Mouse (Mus musculus): ENCODE data around the gene Vwa8.

Vwa8 gene

DNA sequence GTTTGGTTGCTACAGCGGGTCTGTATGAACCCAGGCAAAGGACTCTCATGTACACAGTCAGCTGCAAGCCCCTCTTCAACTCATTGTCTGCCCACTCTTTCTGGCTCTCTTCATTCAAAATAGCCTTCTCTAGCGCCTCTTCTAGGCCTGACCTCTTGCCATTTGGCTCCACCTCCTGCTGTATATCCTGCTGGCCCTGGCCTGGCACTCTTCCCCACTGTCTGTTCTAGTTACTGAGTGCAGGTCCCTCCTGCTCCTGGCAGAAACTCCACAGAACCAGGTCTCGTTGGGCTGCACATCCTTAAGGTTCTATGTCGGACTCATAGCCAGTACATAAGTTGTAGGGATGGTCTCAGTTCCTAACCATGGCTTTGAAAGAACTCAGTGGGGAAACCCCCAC is 293.5 kb downstream of the Vwa8 start:
- DNase-seq (ENCODE audit: low spot score in 2 of 2), result no peak

DNA sequence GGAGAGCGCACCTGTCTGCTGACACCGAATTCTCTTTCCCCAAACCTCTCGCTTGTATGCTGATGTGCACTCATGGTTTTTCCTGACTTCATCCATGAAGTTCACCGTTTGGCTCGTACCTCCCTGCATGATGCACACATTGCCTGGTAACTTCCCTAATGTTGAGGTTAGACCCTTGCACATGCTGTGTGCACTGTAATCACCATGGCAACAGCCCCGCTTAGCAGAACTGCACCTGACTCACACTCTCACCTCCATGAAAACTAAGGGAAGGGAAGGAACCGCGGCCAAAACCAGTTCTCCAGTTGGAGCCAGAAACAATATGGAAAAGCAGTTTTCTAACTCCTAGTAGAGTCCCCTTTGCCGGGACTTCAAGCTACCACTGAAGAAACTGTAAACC is 294.8 kb downstream of the Vwa8 start:
- no peak for DNase-seq (ENCODE audit: low spot score in 2 of 2)

DNA sequence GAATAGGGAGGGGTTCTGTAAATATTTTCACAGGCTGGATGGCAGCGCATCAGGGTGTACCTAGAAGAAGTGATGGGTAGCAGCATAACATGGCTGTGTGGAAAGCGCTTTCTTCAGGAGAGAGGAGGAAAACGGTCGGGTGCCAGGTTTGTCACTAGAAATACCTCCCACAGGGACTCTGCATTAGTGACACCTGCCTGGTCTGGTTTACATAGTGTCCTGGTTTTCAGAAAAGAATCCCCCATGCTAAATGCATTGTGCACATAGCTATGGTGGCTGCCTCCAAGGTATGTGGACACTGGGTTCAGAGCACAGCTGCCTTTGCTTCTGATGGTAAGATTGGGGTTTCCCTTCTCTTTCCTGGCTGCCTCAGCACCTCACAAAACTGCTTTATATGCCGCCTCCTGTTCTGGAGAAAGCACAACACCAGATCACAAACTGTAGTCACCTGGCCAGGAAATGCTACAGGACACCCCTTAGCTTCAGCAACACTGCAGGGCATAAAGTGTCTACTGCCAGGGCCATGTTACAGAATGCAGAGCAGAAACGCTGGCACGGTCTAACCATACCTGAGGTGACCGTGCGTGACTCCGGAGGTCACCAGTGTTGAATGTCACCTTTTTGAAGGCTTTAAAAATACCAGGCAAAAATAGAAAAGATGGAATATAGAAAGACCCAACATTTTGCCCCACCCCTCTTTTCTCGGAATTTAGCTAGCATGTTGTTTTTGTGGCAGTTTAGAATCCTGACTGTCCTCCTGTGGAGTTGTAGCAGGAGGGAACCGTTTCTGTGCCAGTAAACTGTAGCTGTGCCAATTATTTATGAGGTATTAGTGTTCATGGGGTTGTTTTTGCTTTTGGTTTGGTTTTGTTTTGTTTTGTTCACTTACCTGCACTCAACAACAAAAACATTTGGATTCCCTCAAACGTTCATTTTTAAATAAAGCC is 295.7 kb downstream of the Vwa8 start:
- no peak for DNase-seq (ENCODE audit: low spot score in 2 of 2)

DNA sequence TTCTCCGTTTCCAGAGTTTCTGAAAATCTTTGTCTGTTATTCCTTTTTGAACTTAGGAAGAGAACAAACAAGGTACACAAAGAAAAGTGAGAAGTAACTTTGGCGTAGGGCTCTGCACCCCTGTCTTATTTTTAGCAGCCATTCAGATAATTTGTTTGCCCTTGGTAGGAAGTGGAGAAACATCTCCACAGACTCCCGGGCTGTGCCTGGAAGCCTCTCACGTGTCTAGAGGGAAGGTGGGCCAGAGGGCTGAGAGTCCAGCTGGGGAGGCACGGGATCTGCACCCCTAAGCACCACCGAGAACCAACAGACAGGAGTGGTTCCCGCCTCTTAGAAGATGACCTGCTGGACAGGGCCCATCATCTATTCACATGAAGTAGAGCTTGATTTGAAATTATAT is 302.9 kb downstream of the Vwa8 start:
- DNase-seq (ENCODE audit: low spot score in 2 of 2), result no peak

DNA sequence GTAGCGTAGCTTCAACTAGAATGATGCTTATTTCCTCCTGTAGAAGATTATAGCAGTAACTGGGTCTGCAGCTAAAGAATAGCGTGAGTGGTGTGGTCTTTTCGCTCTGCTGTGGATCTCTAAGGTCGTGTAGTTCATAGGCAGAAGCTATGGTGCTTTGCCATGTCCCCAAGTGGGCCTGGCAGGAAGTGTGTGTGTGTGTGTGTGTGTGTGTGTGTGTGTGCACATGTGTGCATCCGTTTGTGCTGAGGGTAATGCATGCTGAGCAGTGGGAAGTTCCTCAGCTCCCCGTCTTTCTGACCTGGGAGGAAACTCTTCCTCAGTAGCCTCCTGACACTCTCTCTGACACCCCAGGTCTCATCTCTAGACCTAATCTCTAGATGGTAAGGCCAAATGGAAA is 305.0 kb downstream of the Vwa8 start:
- DNase-seq (ENCODE audit: low spot score in 2 of 2), result no peak

DNA sequence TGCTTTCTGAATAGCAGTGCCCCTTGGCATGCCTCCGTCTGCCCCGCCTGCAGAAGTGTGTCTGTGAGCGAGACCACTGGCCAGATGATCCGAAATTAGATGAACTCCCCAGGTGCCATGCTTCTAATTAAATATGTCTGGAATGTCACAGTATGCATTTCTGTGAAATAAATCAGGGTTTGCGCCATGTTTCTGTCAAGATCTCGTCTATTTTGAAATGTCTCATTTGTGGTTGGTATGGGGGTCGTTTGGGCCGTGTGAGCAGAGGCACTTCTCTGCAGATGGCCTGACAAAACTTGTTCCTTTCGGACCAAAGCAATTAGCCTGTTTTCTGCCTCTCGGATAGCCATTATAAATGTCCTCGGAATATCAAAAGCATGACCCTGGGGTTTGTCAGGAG is 306.1 kb downstream of the Vwa8 start:
- no peak for DNase-seq (ENCODE audit: low spot score in 2 of 2)

DNA sequence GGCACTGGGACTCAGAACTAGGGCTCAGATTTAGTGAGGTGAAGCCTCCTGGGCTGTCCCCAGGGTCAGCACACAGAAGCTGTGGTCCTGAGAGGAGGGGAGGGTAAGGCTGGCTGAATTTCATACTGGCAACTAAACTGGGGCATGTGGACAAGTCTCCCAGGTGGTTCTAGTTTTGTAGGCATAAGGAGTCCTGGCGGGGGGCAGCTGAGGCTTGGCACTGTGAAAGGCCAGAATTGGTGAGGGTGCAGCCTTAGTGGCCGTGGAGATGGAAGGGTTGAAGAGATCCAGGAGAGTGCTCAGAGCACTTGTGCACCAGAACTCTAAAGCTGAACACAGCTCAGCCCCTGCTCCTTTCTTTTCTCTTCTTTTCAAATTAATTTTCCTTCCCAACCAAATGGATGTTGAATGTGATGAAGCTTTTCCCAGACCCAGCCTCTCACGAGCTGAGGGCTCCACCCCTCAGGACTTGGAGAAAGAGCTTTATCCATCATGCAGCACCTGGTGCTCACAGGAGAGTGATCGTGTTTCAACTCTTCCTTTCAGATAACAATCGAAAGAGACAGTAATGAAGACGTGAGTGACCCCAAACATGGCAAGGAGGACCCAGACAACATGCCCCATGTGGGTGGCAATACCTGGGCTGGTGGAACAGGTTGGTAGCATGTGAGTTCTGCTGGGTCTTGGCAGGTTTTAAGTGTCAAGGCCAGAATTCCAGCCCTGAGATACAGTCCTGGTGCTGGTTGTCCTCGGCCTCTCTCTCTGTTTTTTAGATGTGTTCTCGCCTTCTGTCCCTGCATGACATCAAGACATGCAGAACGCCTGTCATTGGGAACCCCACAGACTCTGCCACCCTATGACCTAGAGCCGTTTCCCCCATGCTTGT is 307.9 kb downstream of the Vwa8 start:
- no peak for DNase-seq (ENCODE audit: low spot score in 2 of 2)

DNA sequence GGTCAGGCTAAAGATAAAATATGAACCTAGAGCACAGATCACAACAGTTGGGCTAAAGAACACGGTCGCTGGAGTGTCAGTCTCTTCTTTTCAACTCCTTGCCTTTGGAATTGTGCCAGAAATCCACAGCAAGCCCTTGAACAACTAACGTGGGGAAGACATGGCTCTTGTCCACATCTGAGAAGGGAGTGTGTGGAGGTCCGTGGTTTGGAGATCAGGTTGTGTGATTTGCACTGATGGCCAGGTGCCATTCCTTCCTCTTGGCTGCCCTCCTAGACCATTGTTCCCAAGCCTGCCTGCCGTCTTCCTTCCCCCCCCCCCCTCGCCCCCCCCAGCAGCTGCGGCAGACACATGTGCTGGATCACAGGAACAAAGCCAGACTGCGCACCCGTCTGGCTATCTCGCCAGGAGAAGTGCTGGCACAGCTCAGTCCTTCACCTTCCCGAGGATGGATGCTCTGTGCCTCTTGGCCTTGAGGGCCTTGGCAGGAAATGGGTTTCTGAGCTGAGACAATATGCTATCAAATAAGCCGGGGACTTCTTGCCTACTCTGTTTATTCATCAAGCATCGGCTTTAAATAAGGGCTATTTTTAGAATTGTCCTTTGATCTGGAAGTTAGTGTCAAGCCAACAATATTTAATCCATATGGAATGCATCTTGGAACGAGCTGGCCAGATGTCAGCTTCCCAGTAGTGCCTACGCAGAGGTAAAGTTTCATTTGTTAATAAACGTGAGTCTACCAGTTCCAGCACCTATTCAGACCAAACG is 308.8 kb downstream of the Vwa8 start:
- no peak for DNase-seq (ENCODE audit: low spot score in 2 of 2)

DNA sequence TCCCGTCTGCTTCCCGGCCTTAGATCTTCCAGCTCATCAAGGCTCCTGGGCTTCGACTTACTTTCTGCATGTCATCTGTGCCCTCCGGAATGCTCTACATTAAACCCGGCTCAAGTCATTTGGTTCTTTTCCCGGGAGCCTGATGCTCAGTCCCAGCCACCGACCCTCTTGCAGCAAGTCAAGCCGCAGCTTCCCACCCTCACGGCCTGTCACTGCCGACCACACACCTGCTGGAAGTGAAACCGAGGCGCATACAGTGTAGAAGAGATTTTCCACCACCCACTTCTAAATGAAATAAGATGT is 309.3 kb downstream of the Vwa8 start:
- no peak for DNase-seq (ENCODE audit: low spot score in 2 of 2)

DNA sequence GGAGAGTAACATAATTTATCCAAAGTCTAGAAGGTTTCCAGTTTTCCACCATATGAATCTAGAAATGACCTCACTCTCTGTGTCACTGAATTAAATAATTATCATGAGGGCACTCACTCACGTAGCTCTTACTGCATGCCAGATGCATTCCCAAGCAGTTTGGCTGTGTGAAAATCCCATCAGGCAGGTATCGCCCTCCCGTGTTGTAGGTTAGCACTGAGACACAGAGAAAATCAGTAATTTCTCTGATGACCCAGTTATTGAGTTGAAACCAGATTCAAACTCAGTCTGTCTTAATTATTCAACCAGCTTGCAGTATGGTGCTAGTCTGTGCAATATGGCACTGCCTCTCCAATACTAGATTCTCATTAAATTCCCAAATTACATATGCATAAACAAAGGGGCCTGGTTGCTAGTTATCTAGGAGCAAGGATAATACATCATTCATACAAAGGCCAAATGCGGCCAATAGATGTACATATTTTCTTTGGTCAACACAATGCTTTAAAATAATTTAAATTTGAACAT is 309.9 kb downstream of the Vwa8 start:
- DNase-seq (ENCODE audit: low spot score in 2 of 2), result no peak

DNA sequence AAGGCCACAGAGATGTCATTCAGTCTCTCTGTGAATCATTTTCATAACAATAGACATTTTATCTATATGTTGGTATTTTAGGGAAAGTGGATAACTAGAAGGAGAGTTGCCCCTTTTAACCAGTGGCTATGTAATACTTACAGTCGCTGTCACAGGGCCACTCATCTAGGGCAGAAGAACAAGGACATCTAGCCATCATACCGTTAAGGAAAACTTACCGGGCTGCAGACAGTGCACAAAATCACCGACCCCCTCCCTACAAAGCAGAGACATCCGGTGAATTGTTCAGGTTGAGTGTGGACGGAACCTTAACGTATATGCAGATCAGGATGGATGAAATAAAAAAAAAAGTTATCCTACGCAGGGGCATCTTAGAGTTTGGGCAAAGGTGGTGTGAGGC is 310.6 kb downstream of the Vwa8 start:
- no peak for DNase-seq (ENCODE audit: low spot score in 2 of 2)

DNA sequence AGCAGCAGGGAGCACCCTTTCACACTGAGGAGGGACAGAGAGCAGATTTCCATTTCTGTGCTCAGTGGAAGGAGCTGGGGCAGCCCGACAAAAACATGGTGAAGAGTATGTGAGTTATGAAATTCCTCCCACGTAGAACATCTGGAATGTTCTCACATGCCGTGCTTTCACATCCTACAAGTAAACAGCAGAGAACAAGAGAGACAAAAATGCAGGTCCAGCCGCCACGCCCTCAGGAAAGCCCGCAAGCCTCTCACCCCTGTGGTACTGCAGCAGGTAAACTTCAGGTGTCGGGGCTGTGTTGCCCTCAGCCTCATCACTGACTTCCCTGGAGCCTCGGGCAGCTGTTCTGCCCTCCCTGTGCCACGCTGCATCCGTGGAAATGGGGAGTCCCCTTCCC is 311.6 kb downstream of the Vwa8 start:
- no peak for DNase-seq (ENCODE audit: low spot score in 2 of 2)

DNA sequence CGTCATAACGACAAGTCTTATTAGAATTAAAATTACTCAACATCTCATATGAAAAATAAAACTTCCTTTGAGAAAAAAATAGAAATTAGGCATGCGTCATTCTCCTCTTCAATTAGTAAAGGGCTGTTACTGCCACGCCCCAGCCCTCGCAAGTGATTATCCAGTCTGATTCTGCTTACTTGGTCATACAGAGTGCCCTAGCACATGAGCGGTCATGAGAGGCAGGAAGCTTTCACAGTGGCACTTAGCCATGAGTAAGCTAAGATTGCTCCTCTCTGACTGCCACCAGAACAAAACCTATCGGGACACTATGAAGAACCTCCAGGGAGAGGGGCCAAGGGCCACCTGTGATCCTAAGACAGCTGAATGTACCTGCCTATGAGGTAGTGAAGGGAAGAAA is 312.1 kb downstream of the Vwa8 start:
- no peak for DNase-seq (ENCODE audit: low spot score in 2 of 2)

DNA sequence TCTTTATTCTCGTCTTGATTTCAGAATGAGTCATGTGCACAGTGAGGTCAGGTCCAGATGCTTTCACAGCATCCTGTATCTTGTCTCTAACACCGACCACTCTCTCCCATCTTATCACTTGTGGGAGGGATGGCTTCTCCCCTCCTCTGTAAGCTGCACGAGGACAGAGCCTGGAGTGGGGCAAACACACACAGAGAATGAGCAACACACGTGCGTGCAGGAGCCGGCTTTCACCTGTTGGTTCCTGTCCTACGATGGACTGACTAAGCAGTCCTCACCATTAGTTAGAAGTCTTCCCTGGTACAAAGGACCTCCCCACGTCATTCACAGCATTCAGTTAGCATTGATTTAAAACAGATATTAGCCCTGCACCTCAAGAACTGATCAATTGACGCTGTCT is 312.9 kb downstream of the Vwa8 start:
- no peak for DNase-seq (ENCODE audit: low spot score in 2 of 2)

DNA sequence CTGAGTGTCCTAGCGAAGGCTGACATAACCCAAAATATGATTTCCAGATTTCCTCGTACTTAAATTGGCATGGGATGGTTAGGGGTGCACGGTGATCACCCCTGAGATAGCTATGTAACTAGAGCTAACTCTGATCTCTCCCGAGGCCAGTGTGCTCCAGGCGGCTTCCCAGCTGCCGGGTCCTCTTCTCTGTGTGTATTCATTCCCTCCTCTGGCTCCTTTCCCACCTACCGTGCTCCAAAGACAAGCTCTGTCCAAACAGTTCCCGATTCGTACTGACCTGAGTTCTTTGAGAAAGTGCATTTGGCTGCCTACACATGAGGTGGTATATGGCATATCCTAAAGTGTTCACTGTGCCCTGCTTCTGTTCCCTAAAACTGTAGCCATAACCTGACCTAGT is 313.8 kb downstream of the Vwa8 start:
- DNase-seq (ENCODE audit: low spot score in 2 of 2), result no peak

DNA sequence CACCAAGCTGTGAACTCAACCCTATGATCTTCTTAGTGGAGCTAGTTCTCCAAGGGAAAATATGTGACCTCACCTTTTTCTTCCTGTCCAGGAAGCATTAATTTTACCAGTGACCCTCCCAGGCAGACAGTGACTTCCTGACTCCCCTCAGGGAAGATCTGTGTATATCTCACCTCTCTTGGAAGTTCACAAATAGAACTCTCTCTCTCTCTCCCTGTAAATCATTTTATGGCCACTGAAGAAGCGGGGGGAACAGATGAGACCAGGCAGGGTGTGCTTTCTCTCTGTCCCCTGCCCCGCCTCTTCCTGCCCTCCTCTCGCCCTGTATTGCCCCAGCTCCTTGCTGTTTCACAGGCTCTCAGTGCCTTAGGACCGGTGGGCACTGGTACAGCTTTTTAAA is 315.5 kb downstream of the Vwa8 start:
- DNase-seq (ENCODE audit: low spot score in 2 of 2), result no peak

DNA sequence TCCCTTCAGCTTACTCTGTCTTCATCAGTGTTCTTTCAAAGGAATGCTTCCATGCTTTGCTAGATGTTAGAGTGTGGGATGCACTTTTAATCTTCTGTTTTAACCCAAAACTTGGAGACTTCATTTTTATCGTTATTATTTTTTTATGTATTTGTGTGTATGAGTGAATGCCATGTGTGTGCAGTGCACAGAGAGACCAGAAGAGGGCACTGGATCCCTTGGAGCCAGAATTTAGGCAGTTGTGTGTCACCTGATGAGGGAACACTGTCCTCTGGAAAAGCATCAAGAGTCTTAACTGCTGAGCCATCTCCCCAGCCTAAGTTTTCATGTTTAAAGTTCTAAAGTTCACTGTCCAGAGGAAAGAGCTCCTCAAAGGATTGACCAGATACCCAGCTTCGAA is 316.1 kb downstream of the Vwa8 start:
- no peak for DNase-seq (ENCODE audit: low spot score in 2 of 2)

DNA sequence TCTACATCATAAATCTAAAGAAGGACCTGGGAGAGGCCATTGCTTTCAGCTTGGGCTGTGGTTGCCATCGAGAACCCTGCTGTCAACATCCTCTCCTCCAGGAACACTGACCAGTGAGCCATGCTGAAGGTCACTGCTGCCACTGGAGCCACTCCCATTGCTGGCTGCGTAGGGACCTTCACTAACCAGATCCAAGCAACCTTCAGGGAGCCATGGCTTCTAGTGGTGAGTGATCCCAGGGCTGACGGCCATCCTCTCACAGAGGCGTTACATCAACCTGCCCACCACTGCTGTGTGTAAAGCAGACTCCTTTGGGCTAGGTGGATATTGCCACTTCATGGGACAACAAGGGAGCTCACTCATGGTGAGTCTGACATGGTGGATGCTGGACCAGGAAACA is 325.7 kb downstream of the Vwa8 start:
- no peak for DNase-seq (ENCODE audit: low spot score in 2 of 2)

DNA sequence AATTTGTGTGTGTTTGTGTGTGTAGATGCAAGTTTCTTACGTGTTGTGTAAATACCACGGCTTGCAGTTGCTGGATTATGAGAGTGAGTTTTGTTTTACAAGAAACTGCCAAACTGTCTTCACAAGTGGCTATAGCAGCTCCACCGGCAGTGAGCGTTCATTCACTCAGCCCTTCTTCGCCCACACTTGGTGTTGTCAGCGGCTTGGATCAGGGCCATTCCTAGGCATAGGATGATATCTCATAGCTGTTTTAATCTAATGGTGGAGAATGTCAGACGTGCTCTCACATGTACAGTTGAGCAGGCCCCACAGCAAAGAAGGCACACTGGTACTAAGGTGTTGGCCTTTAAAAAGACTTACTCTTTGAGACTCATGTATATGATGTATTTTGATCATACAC is 328.9 kb downstream of the Vwa8 start:
- DNase-seq (ENCODE audit: low spot score in 2 of 2), result peak; percentile 50 to 55

DNA sequence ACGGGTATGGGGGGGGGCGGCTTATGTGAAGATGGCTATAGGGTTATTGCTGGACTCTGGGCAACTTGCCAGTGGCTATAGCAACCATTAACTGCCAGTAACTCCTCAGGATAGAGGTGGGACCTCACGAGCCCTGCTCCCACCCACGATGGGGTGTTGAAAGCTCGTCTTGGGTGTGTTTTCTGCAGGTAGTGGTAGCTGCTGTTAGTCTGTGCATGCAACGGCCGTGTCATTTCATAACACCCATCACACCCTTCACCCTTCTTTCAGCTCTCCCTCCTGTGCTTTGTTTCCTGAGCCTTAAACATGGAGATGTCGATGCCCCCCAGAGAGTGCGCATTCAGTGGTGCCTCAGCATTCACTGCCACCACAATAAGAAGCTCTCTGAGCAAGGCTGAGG is 329.4 kb downstream of the Vwa8 start:
- no peak for DNase-seq (ENCODE audit: low spot score in 2 of 2)

DNA sequence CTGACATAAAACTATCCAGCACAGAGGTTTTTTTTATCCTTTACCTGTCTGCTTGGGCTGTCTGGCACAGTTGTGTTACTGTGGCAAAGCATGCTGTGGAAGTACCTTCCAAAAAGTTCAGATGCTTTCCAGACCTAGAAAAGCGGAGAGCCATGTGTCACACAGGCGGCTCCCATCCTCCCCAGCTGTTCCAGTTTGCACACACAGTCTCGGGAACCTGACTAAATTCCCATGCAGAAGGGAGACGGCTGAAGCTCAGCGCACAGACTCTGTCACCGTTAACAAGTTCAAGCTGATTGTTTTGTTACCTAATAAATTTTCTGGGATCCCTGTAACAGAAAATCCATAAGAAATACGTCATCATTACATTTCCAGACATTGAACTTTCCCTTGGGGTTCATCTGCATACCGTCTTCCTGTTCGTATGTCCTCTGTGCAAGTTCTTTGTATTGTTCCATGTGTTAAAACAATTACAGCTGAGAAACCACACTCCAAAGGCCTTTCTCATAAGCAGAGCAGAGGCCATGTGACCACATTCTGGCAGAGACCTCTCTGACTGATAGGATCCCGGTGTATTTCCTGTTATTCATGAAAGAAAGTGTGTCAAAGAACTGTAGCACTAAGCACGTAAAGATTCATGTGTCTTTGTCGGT is 331.4 kb downstream of the Vwa8 start:
- DNase-seq (ENCODE audit: low spot score in 2 of 2), result no peak

DNA sequence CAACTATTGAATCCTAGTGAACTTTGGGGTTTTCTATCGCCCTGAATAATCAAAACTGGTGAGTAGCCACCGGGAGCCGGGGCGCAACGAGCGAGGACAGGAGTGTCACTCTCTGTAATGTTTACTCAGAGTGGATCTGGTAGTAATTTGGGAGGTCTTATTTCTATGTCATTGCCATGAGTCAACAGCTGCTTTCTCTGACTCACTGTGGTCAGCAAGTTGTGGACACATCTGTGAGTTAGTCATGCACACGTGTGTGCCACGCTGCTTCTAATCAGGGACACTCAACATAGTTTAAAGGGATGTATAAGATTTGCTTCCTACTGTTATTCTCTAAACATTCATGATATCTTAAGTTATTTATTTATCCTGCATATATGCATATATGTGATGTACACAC is 332.9 kb downstream of the Vwa8 start:
- no peak for DNase-seq (ENCODE audit: low spot score in 2 of 2)
